Mouse (Mus musculus): Measurements from ENCODE around the gene Rgs9bp. TPM values are rescaled to one million over a fixed set of nuclear protein-coding genes. Genes with fewer than 3 reads are reported as not detected.

Gene Rgs9bp
- polyA plus RNA-seq, 1 experiment from 2014 or later, result 0.28 TPM

Other genes starting within 250 kb of the Rgs9bp start
- gene Faap24, start 188.7 kb downstream of the Rgs9bp start, polyA plus RNA-seq (2015; fragmentation: Nextera tagmentation; extraction: Ambion mirVana), result 16.1 and 17.4 TPM in 2 replicates
- 52.7 and 54.1 TPM in 2 replicates for gene Cep89, start 188.5 kb downstream of the Rgs9bp start, polyA plus RNA-seq (2015; fragmentation: Nextera tagmentation; extraction: Ambion mirVana)
- gene Slc7a9, start 136.8 kb downstream of the Rgs9bp start, polyA plus RNA-seq (2015; fragmentation: Nextera tagmentation; extraction: Ambion mirVana), result 0.27 and 1.2 TPM in 2 replicates
- 0.76 TPM in 1 of 2 replicates, not detected in the other for gene Tdrd12, start 47.8 kb downstream of the Rgs9bp start, polyA plus RNA-seq (2015; fragmentation: Nextera tagmentation; extraction: Ambion mirVana)
- gene Nudt19, start 29.3 kb downstream of the Rgs9bp start, polyA plus RNA-seq (2015; fragmentation: Nextera tagmentation; extraction: Ambion mirVana), result 57.4 and 61.9 TPM in 2 replicates
- 39.0 and 42.3 TPM in 2 replicates for gene Ankrd27, start 662 bp upstream of the Rgs9bp start, polyA plus RNA-seq (2015; fragmentation: Nextera tagmentation; extraction: Ambion mirVana)
- gene Pdcd5, start 61.9 kb upstream of the Rgs9bp start, polyA plus RNA-seq (2015; fragmentation: Nextera tagmentation; extraction: Ambion mirVana), result 289 and 328 TPM in 2 replicates
- 36.8 and 37.2 TPM in 2 replicates for gene Dpy19l3, start 168.9 kb upstream of the Rgs9bp start, polyA plus RNA-seq (2015; fragmentation: Nextera tagmentation; extraction: Ambion mirVana)
- 22.3 and 23.7 TPM in 2 replicates for gene Zfp507, start 217.4 kb upstream of the Rgs9bp start, polyA plus RNA-seq (2015; fragmentation: Nextera tagmentation; extraction: Ambion mirVana)